Mouse (Mus musculus) gastrocnemius, postnatal 10 days (tissue): Measurements from ENCODE around the gene Mrps14. TPM values are rescaled to one million over a fixed set of nuclear protein-coding genes. Genes with fewer than 3 reads are reported as not detected.

ENCODE experiments used
- DNase-seq: peaks from one replicate; pipeline ENCODE4 v3.0.0; 2021; ENCODE audit warnings: mixed read lengths
- long read RNA-seq, 2 experiments: library from polyadenylated mRNA; stranded (forward); transcript quantifications; one replicate each; pipeline ENCODE4 v2.0.0; 2021
- total RNA-seq, 2 experiments: library from RNA; stranded (reverse); gene quantifications; 2 replicates each; pipeline ENCODE4 v1.2.3; 2021

Gene Mrps14
- total RNA-seq: 10 to 100 TPM; 75.7 to 84.0 TPM
- long read RNA-seq, experiment 1, transcript Mrps14-203 (3 exons, 2,999 nt): major isoform, 83 of 85 reads
- long read RNA-seq, experiment 1, partial matches to known transcripts: 1 of 85 reads
- long read RNA-seq, experiment 1, other reads (novel, unspliced or antisense): 1 of 85 reads
- long read RNA-seq, experiment 2, transcript Mrps14-203 (3 exons, 2,999 nt): major isoform, 97 of 98 reads
- long read RNA-seq, experiment 2, partial matches to known transcripts: 0 of 98 reads
- long read RNA-seq, experiment 2, other reads (novel, unspliced or antisense): 1 of 98 reads

DNA sequence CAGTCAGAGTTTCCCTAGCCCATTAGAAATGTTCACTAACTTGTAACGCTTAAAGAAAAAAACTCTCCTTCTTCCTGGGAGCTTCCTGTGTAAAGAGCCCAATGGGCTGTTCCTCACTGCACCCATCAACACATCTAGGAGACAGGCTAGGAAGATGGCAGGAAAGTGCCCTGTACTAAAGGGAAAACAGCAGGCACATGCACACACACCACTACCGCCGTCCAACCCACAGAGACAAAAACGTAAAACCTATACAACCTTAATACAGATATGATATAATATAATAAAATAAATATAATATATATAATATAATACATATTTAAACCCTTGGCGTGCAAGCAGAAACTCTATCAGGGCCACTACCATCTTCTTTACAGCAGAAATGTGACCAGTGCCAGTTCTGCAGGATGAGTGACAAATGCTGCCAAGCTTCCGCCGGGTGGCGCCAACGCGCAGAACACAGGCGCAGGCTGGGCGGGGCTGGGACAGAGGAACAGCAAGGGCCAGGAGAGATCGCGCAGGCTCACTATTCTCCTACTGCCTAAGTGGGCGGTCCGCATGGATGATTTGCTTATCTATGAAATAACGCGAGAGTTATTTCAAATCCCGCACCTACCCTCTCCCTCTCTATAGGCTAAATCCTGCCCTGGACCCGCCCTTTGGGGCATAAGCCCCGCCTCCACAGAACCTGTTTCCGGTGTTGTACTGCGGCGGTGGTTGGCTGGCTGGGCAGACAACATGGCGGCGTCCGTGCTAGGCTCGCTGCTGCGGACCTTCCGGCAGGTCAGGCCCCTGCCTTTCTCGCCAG is at the start of gene Mrps14:
Gene Mrps14, plus strand, starts transcription at position 687 of the 808 bp plus-strand sequence.
- DNase-seq: peak; percentile 96

DNA sequence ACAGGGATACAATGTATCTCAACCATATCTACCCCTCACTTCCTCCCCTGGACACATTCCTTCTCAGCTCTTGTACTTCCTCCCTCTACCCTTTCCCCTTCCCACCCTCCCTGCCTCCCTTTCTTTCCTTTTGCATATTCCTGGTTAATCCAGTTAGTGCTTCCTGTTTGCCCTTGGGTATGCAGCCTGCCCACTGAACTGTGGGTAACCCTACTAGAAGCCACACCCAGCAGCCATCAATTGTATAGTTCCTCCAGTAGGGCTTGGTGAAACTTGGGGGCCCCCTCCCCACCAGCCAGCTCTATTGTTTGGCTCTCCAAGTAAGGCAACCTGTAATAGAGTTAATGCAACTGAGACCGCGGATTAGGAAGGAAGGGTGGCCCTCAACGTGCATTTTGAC is 49.4 kb upstream of the Mrps14 start:
- DNase-seq: no peak

- no peak for DNase-seq
Measured at GRCm38 (mm10) chr1:160147274-160147673, 47.7 kb upstream of the Mrps14 start.

GRCm38 (mm10) chr1:160149291-160149906 is 45.6 kb upstream of the Mrps14 start:
- no peak for DNase-seq

GRCm38 (mm10) chr1:160150726-160151125 is 44.3 kb upstream of the Mrps14 start:
- no peak for DNase-seq

DNA sequence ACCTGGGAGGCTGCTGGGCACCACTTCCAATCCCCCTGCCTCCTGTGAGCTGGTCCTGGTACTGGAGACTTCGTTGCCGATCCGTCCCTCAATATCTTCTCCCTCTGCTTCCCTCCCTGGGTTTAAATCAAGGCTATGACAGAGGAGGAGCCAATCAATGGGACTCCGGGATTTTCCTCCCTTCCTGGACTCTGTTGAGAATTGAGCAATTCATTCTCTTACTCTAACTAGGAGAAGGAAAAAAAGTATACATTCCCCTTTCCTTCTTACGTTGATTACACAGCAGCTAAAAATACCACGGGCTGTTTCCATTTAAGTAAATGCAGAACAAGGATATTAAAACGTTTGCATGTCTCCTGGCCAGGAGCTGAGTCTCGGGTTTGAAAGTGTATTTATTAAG is 41.5 kb upstream of the Mrps14 start, which contains the start of gene Tnn:
Gene Tnn, minus strand, starts transcription at position 101 of the 400 bp plus-strand sequence.
- DNase-seq: no peak

- no peak for DNase-seq
Measured at GRCm38 (mm10) chr1:160158190-160158589, 36.8 kb upstream of the Mrps14 start.

DNA sequence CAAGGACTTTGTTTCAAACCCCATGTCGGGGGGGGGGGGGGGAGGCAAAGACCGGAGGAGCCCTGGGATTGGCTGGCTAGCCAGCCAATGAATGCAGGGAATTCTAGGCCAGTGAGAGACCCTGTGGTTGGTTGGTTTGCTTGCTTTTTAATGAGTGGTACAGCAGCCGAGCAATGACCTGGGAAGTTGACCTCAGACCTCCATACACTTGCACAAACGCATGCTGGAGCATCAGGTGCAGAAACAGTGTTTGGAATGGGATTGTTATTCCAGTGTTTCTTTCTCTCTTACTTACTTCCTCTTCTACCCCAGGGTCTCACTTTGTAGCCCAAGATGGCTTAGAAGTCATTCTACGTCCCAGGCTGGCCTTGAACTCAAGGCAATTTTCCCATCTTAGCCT is 28.4 kb upstream of the Mrps14 start:
- DNase-seq: no peak

DNA sequence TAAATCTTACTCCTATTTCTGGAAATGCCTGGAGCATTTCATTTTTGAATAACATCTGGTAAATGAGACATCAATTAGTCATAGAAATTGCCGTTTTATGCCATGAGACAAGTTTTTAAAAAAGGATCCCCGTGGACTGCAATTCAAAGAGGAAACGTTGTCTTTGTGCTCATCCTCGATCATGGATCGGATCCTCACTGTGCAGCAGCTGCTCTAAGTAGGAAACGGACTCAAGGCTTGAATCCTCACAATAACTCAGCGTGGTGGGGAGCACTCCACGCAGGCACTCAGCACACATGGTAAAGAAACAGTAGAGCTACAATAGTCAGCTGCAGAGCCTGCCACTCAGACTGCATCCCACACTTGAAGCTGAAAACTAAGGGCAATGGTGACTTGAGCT is 18.1 kb upstream of the Mrps14 start:
- DNase-seq: no peak

DNA sequence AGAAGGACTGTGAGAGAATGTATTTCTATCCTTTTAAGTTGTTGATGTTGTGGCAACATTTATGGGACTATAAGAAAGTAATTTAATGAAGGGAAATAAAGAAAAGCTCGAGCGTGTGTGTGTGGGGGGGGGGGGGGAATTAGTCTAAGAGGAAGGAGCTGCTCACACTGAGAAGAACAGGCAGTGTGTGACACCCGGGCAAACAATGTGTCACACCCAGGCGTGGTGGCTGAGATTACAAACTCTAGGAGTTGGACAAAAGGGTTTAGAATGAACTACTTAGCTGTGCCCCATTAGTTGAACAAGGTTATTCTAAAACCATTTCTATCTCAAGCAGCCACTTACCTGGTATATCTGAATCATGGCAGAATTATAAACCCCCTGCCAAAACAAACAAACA is 13.8 kb upstream of the Mrps14 start:
- DNase-seq: no peak

DNA sequence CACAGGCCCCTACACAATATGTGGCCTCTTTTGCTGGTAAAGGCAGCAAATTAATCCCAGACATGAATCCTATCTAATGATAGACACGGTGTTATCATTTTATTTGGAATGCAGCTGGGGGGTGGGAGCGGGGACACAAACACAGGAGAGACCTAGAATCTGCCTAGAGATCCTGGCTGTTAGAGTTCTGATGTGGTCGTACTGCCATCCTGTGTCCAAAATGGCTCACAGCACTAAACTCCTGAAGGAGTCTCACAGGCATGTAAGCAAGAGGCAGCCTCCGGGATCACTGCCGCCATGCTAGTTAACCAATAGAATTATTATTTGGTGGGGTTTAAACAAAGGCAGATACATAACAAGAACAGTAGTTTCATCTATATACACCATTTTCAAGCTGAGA is 10.5 kb upstream of the Mrps14 start:
- no peak for DNase-seq

GRCm38 (mm10) chr1:160195337-160195663 is 285 bp downstream of the Mrps14 start:
- DNase-seq: no peak

DNA sequence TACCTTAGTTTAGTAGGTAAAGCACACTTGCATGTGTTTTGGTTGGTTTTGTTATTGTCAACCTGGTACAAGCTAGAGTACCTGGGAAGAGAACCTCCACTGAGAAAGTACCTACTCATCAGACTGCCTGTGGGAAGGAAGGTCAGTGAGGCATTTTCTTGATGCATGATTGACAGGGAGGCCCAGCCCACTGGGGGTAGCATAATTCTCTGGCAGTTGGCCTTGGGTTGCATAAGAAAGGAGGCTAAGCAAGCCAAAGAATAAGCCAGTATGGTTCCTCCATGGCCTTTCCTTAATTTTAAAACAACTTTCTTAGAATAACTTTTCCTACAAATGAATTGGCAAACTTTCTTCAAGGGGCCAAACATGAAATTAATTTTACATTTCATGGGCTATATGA is 10.5 kb downstream of the Mrps14 start:
- DNase-seq: no peak

DNA sequence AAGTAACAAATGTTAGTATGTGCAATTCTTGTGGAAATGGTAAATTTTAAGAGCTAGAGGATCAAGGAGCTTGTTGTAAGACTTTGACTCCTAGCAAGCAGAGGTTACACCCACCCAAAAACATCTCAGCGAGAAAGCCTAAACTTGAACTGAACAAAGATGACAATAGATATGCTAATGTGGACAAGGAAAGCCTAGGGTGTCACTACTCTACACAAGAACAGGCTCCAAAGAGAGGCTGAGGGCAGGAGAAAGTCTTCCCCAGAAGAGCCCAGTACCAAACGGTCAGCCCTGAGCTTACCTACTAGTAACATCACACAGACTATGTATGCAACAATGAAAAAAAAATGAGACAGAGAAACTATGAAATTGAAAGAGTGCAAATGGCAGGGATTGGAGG is 14.8 kb downstream of the Mrps14 start:
- DNase-seq: no peak

DNA sequence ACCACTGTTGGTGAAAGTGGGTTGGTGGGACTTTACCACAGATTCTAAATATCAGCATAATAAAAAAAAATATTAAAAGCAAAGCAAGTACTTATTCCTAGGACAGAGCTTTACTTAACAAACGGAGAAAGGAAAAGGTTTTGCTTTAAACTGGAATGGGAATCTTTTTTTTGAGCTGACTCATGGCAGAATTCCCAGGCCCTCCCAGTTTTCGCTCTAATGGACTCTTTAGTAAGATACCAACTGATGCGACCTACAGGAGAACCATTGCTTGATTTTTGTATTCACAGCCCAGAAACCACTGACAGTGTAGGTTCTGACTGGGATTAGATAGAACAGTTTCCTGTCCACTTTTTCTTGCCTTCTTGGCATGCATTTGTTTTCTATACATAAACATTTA is 15.6 kb downstream of the Mrps14 start:
- DNase-seq: no peak

- no peak for DNase-seq
Measured at GRCm38 (mm10) chr1:160211597-160212122, 16.6 kb downstream of the Mrps14 start.

- peak; percentile 61 for DNase-seq
Measured at GRCm38 (mm10) chr1:160212123-160212691, 17.2 kb downstream of the Mrps14 start.

DNA sequence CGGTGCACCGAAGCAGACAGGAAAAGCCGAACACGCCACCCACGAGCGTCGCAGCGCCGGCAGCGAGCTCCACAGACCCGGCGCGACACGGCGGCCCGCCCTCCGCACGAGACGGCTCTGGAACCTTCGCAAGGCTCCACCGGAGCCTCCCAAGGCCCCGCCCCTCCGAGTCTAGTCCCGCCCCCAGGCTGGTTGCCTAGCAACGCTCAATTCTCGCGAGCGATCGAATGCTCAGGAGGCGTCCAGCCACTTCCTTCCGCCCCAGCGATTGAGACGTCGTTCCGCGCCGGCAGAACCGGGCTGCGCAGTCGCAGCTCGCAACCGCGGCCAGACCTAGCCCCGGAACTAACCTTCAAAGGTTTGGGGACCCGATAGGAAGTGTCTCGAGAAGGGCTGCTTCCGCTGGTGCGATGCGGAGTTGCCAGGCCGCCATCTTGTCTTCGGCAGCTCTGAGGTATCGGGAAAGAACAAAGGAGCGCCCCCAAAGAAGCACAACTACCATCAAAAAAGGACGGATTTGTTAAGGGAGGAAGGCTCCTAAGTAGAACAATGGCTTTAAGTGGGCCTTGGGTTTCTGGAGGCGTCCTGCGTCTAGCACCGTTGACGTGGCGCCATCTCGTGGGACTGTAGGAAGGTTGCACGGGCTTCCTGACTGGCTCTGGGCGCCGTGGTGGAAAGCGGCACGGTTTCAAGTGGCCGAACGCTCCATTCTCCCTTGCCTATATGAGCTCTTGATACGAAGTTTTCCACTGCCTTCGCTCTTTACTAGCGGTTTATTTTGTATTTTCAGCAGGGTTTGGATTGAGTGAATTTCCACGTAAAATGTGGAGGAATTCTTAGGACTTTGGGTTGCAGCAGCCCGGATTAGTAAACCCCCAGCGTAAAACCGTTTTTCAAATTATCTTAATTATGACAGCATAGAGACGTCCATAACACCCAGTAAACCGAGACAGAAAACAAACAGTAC is 18.0 kb downstream of the Mrps14 start, which contains the start of gene Cacybp:
Gene Cacybp, minus strand, starts transcription at position 173 of the 967 bp plus-strand sequence.
- DNase-seq: peak; percentile 100

DNA sequence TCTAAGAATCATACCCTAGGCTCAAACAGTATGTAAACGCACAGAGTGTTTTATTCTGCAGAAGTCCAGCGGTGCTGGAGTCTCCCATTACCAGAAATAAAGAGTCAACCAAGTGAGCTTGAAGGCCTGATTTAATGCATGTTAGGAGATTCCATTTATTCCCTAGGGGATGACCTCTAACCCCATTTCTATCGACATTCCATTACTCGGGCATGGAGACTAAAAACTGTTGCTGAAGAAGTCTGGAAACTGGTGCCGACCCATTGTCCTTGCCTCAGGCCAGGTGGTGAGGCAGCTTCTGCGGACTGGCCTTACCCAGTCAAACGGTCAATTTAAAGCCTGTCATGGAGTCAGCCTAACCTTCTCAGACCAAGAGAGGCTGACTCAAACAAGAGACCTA is 19.2 kb downstream of the Mrps14 start:
- no peak for DNase-seq

DNA sequence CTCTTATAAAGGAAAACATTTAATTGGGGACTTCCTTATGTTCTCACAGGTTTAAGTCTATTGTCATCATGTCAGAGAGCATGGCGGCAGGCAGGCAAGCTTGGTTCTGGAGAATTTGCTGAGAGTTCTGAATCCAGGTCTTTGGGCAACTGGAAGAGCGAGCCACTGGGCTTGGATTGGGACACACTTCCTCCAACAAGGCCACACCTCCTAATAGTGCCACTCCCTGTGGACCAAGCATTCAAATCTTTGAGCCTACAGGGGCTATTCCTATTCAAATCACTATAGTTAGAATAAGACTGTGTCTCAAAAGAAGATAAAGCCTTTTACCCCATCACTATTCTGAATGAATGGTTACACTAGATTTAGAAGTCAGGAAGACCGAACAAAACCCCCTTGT is 22.9 kb downstream of the Mrps14 start:
- DNase-seq: no peak

GRCm38 (mm10) chr1:160224093-160224492 is 29.1 kb downstream of the Mrps14 start:
- DNase-seq: no peak
